Comparison of ENCODE assay signal across 23 mouse cellular contexts in the genomic region with DNA sequence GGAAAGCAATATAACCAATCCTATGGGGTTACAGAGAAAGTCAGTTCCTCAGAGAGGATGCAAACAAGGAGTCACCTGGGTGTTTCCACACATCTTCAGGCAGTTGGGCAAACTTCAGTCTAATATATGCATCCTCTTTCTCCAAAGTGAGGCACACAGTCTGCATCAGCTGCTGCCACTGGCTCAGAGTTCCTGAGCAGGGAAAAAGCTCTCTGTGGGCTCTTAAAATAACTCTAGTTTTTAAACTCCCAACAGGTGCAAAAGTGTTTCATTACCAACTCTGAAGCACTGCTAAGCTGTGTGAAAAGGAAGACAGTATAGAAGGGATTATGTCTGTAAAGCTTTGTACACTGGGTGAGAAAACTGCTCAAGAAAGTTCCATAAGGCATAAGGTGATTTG.
DNase-seq lines count a peak whose midpoint lies in the region; ATAC-seq and TF ChIP-seq lines count a peak whose summit lies in the region.
"Had no signal": no experiment of that assay in that cellular context is flagged by ENCODE, and none has a peak within 500 bp of the region (broad histone marks: within the 10 kb centered on the region; RNA-seq: fewer than 3 reads in every experiment).

No protein-coding gene starts in this region.

- H3K9ac ChIP-seq in embryonic facial prominence, embryonic 14.5 days (ENCODE audit: low read depth, low read length): no peak overlapping the region
- H3K9ac ChIP-seq in limb, embryonic 14.5 days (ENCODE audit: low read depth, low read length, severe bottlenecking): no peak overlapping the region

- no peak for ATAC-seq in embryonic facial prominence, embryonic 14.5 days (ENCODE audit: low read depth)
- peak; percentile 91 for ATAC-seq in frontal cortex, adult (ENCODE audit: low TSS enrichment)
- no peak; the same call in 1 of the 2 replicates for ATAC-seq in limb, embryonic 14.5 days (ENCODE audit: low FRiP score, low read depth)
- ATAC-seq: activated CD4-positive, CD25-positive, alpha-beta regulatory T cell, adult 4 months; CD4-positive, CD25-positive, alpha-beta regulatory T cell, adult 4 months; Patski had no signal

- no peaks in the 10 kb centered on the region for H3K4me1 ChIP-seq in embryonic facial prominence, embryonic 14.5 days (ENCODE audit: control insufficient read depth, insufficient read depth, low read length)
- H3K4me1 ChIP-seq in embryonic facial prominence, embryonic 10.5 days: no peaks in the 10 kb centered on the region
- no peaks in the 10 kb centered on the region for H3K4me1 ChIP-seq in limb, embryonic 14.5 days (ENCODE audit: control insufficient read depth, insufficient read depth, low read length)
- H3K4me1 ChIP-seq in limb, embryonic 10.5 days: no peaks in the 10 kb centered on the region

- H3K4me2 ChIP-seq in embryonic facial prominence, embryonic 14.5 days (ENCODE audit: low read depth, low read length): no peak overlapping the region
- H3K4me2 ChIP-seq in limb, embryonic 14.5 days (replicated peaks; ENCODE audit: low read depth, low read length, severe bottlenecking): no peak overlapping the region

- no peaks in the 10 kb centered on the region for H3K27me3 ChIP-seq in embryonic facial prominence, embryonic 14.5 days (replicated peaks; ENCODE audit: control insufficient read depth, insufficient read depth, low read length)
- no peaks in the 10 kb centered on the region for H3K27me3 ChIP-seq in embryonic facial prominence, embryonic 10.5 days (replicated peaks; ENCODE audit: low read depth, poor library complexity, severe bottlenecking)
- H3K27me3 ChIP-seq in limb, embryonic 14.5 days (ENCODE audit: control insufficient read depth, insufficient read depth, low read length): no peaks in the 10 kb centered on the region
- no peaks in the 10 kb centered on the region for H3K27me3 ChIP-seq in limb, embryonic 10.5 days (ENCODE audit: low read depth, poor library complexity, severe bottlenecking)
- H3K27me3 ChIP-seq: CH12.LX had no signal

- no peaks in the 10 kb centered on the region for H3K36me3 ChIP-seq in embryonic facial prominence, embryonic 14.5 days (ENCODE audit: control insufficient read depth, insufficient read depth, low read length)
- H3K36me3 ChIP-seq in embryonic facial prominence, embryonic 10.5 days (replicated peaks): no peaks in the 10 kb centered on the region
- no peaks in the 10 kb centered on the region for H3K36me3 ChIP-seq in limb, embryonic 14.5 days (ENCODE audit: control insufficient read depth, insufficient read depth, low read length)
- H3K36me3 ChIP-seq in limb, embryonic 10.5 days: no peaks in the 10 kb centered on the region
- H3K36me3 ChIP-seq: G1E had no signal

- no peak overlapping the region for H3K27ac ChIP-seq in embryonic facial prominence, embryonic 14.5 days (replicated peaks; ENCODE audit: low read depth, low read length)
- no peak overlapping the region for H3K27ac ChIP-seq in embryonic facial prominence, embryonic 10.5 days (replicated peaks)
- H3K27ac ChIP-seq in limb, embryonic 14.5 days (replicated peaks; ENCODE audit: low read depth, low read length): no peak overlapping the region
- H3K27ac ChIP-seq in limb, embryonic 10.5 days: no peak overlapping the region

- peak; percentile 12 for DNase-seq in embryonic facial prominence, embryonic 14.5 days (ENCODE audit: low spot score)
- DNase-seq in embryonic facial prominence, embryonic 10.5 days (ENCODE audit: low spot score): no peak
- DNase-seq in frontal cortex, postnatal 10 days (ENCODE audit: low spot score in 2 of 2): no peak
- DNase-seq in limb, embryonic 14.5 days (ENCODE audit: low spot score): peak; percentile 9
- DNase-seq in limb, embryonic 10.5 days (ENCODE audit: low spot score): no peak
- peak; percentile 47 for DNase-seq in brain, adult 2 months (ENCODE audit: low read depth, low spot score)
- DNase-seq in gastrocnemius, adult 8-10 months (ENCODE audit: low spot score in 2 of 2): no peak
- DNase-seq: adrenal gland, adult 2 months; adrenal gland, adult 8-10 months; adrenal gland, postnatal 10 days; adrenal gland, postnatal 14 days; adrenal gland, postnatal 25 days; adrenal gland, postnatal 36 days; B cell, adult 2 months; cerebellum, adult 11 months; cerebellum, adult 11-12 months; cerebellum, adult 18-20 months had no signal

- H3K4me3 ChIP-seq in embryonic facial prominence, embryonic 14.5 days (ENCODE audit: low read depth, low read length): no peak overlapping the region
- H3K4me3 ChIP-seq in embryonic facial prominence, embryonic 10.5 days: no peak overlapping the region
- H3K4me3 ChIP-seq in limb, embryonic 14.5 days (replicated peaks; ENCODE audit: low read length): no peak overlapping the region
- H3K4me3 ChIP-seq in limb, embryonic 10.5 days: no peak overlapping the region

- no peak for TF ChIP-seq POLR2A in limb, embryonic 14.5 days (IDR thresholded peaks at IDR 0.05; ENCODE audit: borderline replicate concordance, extremely low read depth, insufficient read depth, insufficient read length)

- H3K9me3 ChIP-seq in embryonic facial prominence, embryonic 14.5 days (ENCODE audit: control insufficient read depth, low read length): no peaks in the 10 kb centered on the region
- no peaks in the 10 kb centered on the region for H3K9me3 ChIP-seq in embryonic facial prominence, embryonic 10.5 days
- no peaks in the 10 kb centered on the region for H3K9me3 ChIP-seq in limb, embryonic 14.5 days (ENCODE audit: control insufficient read depth, low read length)
- H3K9me3 ChIP-seq in limb, embryonic 10.5 days (replicated peaks): no peaks in the 10 kb centered on the region
- H3K9me3 ChIP-seq: G1E had no signal

Comparison
In these comparisons a context has a peak if more than half of its experiments do, and no peak if none do; other contexts are left out.
1. DNase-seq: peak in embryonic facial prominence, embryonic 14.5 days (single experiment), limb, embryonic 14.5 days (single experiment) and brain, adult 2 months (single experiment); none in embryonic facial prominence, embryonic 10.5 days (single experiment), frontal cortex, postnatal 10 days (0 of 2), limb, embryonic 10.5 days (single experiment) and gastrocnemius, adult 8-10 months (0 of 2).